Mouse (Mus musculus) A20 (cell line): Measurements from ENCODE around the gene Nudt1.
A peak's percentile ranks its signal among the peaks of the same experiment; 100 is the strongest.

Source experiments
- DNase-seq: peaks from one replicate; pipeline ENCODE4 v3.0.0-alpha.2; 2011; ENCODE audit warnings: low read depth, low spot score

Gene Nudt1

GRCm38 (mm10) chr5:140382688-140383087 is 61.2 kb downstream of the Nudt1 start:
- peak; percentile 88 for DNase-seq

GRCm38 (mm10) chr5:140383559-140383958 is 62.1 kb downstream of the Nudt1 start:
- DNase-seq, result peak; percentile 88

GRCm38 (mm10) chr5:140384462-140384861 is 63.0 kb downstream of the Nudt1 start:
- peak; percentile 77 for DNase-seq

- DNase-seq, result peak; percentile 63
Measured at GRCm38 (mm10) chr5:140387236-140387635, 65.8 kb downstream of the Nudt1 start.
